Mouse (Mus musculus): ENCODE results near the gene Tbx1. TPM values are rescaled to one million over a fixed set of nuclear protein-coding genes. Genes with fewer than 3 reads are reported as not detected.

The Tbx1 gene
- polyA plus RNA-seq, 1 experiment: not detected

DNA sequence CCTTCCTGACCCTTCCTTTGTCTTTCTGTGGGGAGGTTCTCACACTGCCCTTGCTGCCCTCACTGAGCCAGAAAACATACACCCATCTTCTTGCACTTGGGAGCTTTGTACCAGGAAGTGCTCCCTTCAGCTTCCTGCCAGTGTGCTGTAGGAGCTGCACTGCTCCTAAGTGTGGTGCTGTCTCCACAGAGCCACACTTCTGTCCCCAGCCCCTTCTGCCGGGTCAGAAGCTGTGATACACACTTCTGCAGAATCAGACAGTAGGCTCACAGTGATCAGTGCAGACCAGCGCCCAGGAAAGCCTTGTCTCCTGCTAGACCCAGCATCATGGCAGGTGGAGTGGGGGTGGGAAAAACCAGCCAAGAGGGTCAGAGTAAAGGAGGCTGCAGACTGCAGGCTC is 42.3 kb upstream of the Tbx1 start:
- Histone ChIP-seq H3K9ac (ENCODE audit: low read depth, poor library complexity, severe bottlenecking) (no peak overlapping the region), H3K27ac (ENCODE audit: insufficient read depth, low read length) (no peak overlapping the region), H3K36me3 (ENCODE audit: control insufficient read depth, insufficient read depth, low read length, poor library complexity, severe bottlenecking) (no peaks in the 10 kb centered on the region), H3K4me3 (ENCODE audit: low read depth, low read length) (no peak overlapping the region), H3K27me3 (ENCODE audit: control insufficient read depth, insufficient read depth, low read length, poor library complexity, severe bottlenecking) (peaks cover 8% of the 10 kb centered on the region), H3K9me3 (replicated peaks; ENCODE audit: control insufficient read depth, insufficient read depth, low read length, poor library complexity, severe bottlenecking) (no peaks in the 10 kb centered on the region), H3K4me1 (ENCODE audit: control insufficient read depth, insufficient read depth, low read length) (peaks cover 3% of the 10 kb centered on the region)
- TF ChIP-seq EP300 (IDR thresholded peaks at IDR 0.05; ENCODE audit: insufficient read depth, low read depth, low read length): no peak
- no peak for TF ChIP-seq CTCF (IDR thresholded peaks at IDR 0.05; ENCODE audit: low read depth, low read length)
- TF ChIP-seq POLR2A (IDR thresholded peaks at IDR 0.05; ENCODE audit: insufficient read depth, low read length): no peak

DNA sequence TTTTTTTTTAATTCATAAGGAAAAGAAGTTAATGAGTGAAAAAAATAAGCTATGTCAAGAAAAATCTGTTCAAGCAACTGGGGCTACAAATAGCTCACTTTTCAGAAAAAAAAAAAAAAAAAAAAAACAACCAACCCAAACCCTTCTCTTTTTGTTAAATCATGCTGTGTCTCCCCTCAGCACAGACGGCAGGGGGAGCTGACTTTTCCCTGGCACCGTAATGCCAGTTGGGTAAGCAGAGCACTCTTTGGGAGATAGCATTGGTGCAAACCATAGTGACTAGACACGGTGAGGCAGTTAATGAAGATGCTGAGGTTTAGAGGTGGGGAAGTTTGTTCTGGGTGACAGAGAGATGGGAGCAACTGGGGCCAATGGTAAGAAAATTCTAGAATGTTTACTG is 41.6 kb upstream of the Tbx1 start:
- Histone ChIP-seq H3K4me3 (ENCODE audit: low read depth, low read length) (no peak overlapping the region), H3K27me3 (ENCODE audit: control insufficient read depth, insufficient read depth, low read length, poor library complexity, severe bottlenecking) (peaks cover 8% of the 10 kb centered on the region), H3K9me3 (replicated peaks; ENCODE audit: control insufficient read depth, insufficient read depth, low read length, poor library complexity, severe bottlenecking) (no peaks in the 10 kb centered on the region), H3K36me3 (ENCODE audit: control insufficient read depth, insufficient read depth, low read length, poor library complexity, severe bottlenecking) (no peaks in the 10 kb centered on the region), H3K27ac (ENCODE audit: insufficient read depth, low read length) (no peak overlapping the region), H3K9ac (ENCODE audit: low read depth, poor library complexity, severe bottlenecking) (no peak overlapping the region), H3K4me1 (ENCODE audit: control insufficient read depth, insufficient read depth, low read length) (peaks cover 3% of the 10 kb centered on the region)
- TF ChIP-seq EP300 (IDR thresholded peaks at IDR 0.05; ENCODE audit: insufficient read depth, low read depth, low read length): no peak

DNA sequence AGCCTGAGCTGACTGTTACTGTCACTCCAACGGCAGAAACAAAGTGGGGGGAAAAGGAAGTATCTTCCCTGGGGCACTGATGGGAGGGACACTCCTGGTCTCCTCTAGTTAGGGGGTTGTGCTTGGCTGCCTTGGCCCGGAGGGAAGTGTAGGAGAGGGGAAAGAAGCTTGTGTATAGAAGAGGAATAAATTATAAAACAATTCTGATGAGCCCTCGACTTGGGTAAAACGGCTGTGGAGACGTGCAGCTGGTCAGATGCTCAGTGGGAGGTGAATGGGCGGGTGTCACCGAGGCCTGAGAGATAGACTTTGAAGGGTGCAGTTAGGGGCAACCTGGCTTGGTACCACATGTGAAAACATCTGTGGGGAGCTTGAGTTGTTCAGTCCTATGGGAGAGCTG is 40.7 kb upstream of the Tbx1 start:
- TF ChIP-seq EP300 (IDR thresholded peaks at IDR 0.05; ENCODE audit: insufficient read depth, low read depth, low read length) (no peak), POLR2A (IDR thresholded peaks at IDR 0.05; ENCODE audit: insufficient read depth, low read length) (no peak), CTCF (IDR thresholded peaks at IDR 0.05; ENCODE audit: low read depth, low read length) (no peak)

DNA sequence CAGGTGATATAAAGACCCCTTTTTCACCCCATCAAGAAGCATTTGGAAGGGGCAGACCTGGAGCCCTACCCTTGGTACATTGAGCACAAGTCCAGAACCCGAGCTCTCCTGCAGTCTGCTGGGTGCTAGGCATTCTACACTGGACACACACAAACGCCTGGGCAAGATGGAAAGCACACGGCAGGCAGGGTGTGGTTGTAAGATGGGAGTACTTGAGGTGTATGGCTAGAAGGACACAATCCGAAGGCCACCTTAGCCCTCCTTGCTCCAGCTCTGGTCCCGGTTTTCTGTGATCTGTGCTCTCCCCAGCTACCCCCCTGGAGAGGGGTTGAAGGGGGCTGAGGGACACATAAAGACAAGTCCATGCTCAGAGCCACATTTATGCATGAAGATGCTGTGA is 39.8 kb upstream of the Tbx1 start:
- peak overlapping the region; percentile 48 for H3K4me3 ChIP-seq (ENCODE audit: low read depth, low read length)
- peaks cover 10% of the 10 kb centered on the region for H3K27me3 ChIP-seq (ENCODE audit: control insufficient read depth, insufficient read depth, low read length, poor library complexity, severe bottlenecking)
- no peaks in the 10 kb centered on the region for H3K9me3 ChIP-seq (replicated peaks; ENCODE audit: control insufficient read depth, insufficient read depth, low read length, poor library complexity, severe bottlenecking)
- H3K27ac ChIP-seq (ENCODE audit: insufficient read depth, low read length): no peak overlapping the region
- no peak overlapping the region for H3K9ac ChIP-seq (ENCODE audit: low read depth, poor library complexity, severe bottlenecking)
- H3K36me3 ChIP-seq (ENCODE audit: control insufficient read depth, insufficient read depth, low read length, poor library complexity, severe bottlenecking): no peaks in the 10 kb centered on the region
- H3K4me1 ChIP-seq (ENCODE audit: control insufficient read depth, insufficient read depth, low read length): no peaks in the 10 kb centered on the region
- TF ChIP-seq POLR2A (IDR thresholded peaks at IDR 0.05; ENCODE audit: insufficient read depth, low read length) (no peak), CTCF (IDR thresholded peaks at IDR 0.05; ENCODE audit: low read depth, low read length) (no peak)

More for the DNA sequence above, 40.7 kb upstream of the Tbx1 start:
- Histone ChIP-seq H3K9me3 (replicated peaks; ENCODE audit: control insufficient read depth, insufficient read depth, low read length, poor library complexity, severe bottlenecking) (no peaks in the 10 kb centered on the region), H3K9ac (ENCODE audit: low read depth, poor library complexity, severe bottlenecking) (no peak overlapping the region), H3K4me3 (ENCODE audit: low read depth, low read length) (no peak overlapping the region), H3K27ac (ENCODE audit: insufficient read depth, low read length) (no peak overlapping the region), H3K4me1 (ENCODE audit: control insufficient read depth, insufficient read depth, low read length) (no peaks in the 10 kb centered on the region), H3K36me3 (ENCODE audit: control insufficient read depth, insufficient read depth, low read length, poor library complexity, severe bottlenecking) (no peaks in the 10 kb centered on the region), H3K27me3 (ENCODE audit: control insufficient read depth, insufficient read depth, low read length, poor library complexity, severe bottlenecking) (peaks cover 8% of the 10 kb centered on the region)

DNA sequence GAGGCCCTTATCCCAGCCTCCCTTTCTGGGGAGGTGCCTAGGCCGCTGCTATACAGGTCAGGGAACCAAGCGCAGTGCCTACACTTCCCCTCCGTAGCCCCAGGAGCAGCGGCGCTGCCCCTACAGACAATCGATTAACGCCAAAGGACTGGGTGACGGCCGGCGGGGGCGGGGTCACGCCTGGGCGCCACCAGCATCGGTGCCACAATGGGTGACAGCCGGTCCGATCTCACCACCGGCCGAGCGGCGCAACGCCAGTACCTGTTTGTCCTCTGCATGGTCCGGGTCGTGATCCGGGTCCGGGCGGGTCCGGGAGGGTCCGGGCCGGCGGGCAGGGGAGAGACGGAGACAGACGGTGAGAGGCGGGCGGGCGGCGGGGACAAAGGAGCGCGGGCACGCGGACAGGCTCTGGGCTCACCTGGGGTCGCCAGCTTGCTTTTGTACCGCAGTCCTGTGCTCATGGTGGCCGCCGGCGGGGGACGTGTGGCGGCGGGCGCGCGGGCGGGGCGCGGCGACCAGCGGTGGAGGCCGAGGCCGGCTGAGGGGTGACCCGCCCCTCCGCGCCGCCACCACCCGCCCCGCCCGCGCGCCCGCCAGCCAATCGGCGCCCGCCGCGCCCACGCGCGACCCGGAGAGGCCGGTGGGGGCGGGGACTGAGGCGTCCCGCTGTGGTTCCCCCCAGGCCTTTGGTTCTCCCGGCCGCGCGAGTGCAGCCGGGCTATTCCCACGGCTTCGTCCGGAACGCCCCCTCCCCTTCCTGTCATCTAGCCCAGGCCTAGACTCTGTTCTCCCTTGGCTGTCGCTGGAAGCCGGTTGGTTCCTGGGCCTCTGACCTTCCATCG is 39.1 kb upstream of the Tbx1 start, which contains the start of gene Sept5:
Gene Sept5, minus strand, starts transcription at position 565 of the 842 bp plus-strand sequence.
- Histone ChIP-seq H3K27ac (ENCODE audit: insufficient read depth, low read length) (no peak within 1 kb of the TSS), H3K9me3 (replicated peaks; ENCODE audit: control insufficient read depth, insufficient read depth, low read length, poor library complexity, severe bottlenecking) (no peaks in the 10 kb centered on the region), H3K4me1 (ENCODE audit: control insufficient read depth, insufficient read depth, low read length) (no peaks in the 10 kb centered on the region), H3K9ac (ENCODE audit: low read depth, poor library complexity, severe bottlenecking) (peak within 1 kb of the TSS; percentile 59), H3K4me3 (ENCODE audit: low read depth, low read length) (peak within 1 kb of the TSS; percentile 76), H3K27me3 (ENCODE audit: control insufficient read depth, insufficient read depth, low read length, poor library complexity, severe bottlenecking) (peaks cover 10% of the 10 kb centered on the region), H3K36me3 (ENCODE audit: control insufficient read depth, insufficient read depth, low read length, poor library complexity, severe bottlenecking) (no peaks in the 10 kb centered on the region)
- no peak for TF ChIP-seq POLR2A (IDR thresholded peaks at IDR 0.05; ENCODE audit: insufficient read depth, low read length)
- TF ChIP-seq CTCF (IDR thresholded peaks at IDR 0.05; ENCODE audit: low read depth, low read length): no peak
- no peak for TF ChIP-seq EP300 (IDR thresholded peaks at IDR 0.05; ENCODE audit: insufficient read depth, low read depth, low read length)

DNA sequence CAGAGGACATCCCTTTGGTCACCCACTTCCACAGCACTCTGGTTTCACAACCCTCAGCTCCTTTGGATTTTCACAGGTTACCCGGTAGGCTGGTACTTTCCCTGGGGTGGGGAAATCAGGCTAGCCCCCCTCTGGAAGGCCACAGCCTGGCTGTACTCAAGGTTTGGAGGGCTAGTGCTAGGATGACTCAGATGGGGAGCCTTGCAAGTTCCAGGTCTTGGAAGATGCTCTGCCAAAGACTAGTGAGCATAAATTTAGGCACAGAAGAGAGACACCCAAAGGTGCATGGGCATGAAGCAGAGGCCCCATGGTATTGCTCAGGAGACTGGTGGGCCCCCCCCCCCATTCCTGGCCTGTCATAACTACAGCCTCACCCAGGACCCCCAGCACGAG is 38.5 kb upstream of the Tbx1 start:
- H3K36me3 ChIP-seq (ENCODE audit: control insufficient read depth, insufficient read depth, low read length, poor library complexity, severe bottlenecking): no peaks in the 10 kb centered on the region
- H3K4me1 ChIP-seq (ENCODE audit: control insufficient read depth, insufficient read depth, low read length): no peaks in the 10 kb centered on the region
- no peaks in the 10 kb centered on the region for H3K9me3 ChIP-seq (replicated peaks; ENCODE audit: control insufficient read depth, insufficient read depth, low read length, poor library complexity, severe bottlenecking)
- H3K9ac ChIP-seq (ENCODE audit: low read depth, poor library complexity, severe bottlenecking): peak overlapping the region; percentile 59
- no peak overlapping the region for H3K4me3 ChIP-seq (ENCODE audit: low read depth, low read length)
- H3K27ac ChIP-seq (ENCODE audit: insufficient read depth, low read length): no peak overlapping the region
- TF ChIP-seq POLR2A (IDR thresholded peaks at IDR 0.05; ENCODE audit: insufficient read depth, low read length) (no peak), EP300 (IDR thresholded peaks at IDR 0.05; ENCODE audit: insufficient read depth, low read depth, low read length) (no peak), CTCF (IDR thresholded peaks at IDR 0.05; ENCODE audit: low read depth, low read length) (no peak)
- H3K27me3 ChIP-seq (ENCODE audit: control insufficient read depth, insufficient read depth, low read length, poor library complexity, severe bottlenecking): peaks cover 10% of the 10 kb centered on the region
